Mouse (Mus musculus) liver, embryonic 14.5 days (tissue): ENCODE data around the gene Dvl1.

Source experiments
- CTCF ChIP-seq: IDR thresholded peaks from 2 replicates; pipeline ENCODE4 v1.5.1; 2016; ENCODE audit warnings: antibody characterized with exemption, low read depth, control low read depth
- EP300 ChIP-seq: IDR thresholded peaks from 2 replicates; pipeline ENCODE4 v1.6.1; 2016; ENCODE audit warnings: antibody characterized with exemption, low read depth

DNA sequence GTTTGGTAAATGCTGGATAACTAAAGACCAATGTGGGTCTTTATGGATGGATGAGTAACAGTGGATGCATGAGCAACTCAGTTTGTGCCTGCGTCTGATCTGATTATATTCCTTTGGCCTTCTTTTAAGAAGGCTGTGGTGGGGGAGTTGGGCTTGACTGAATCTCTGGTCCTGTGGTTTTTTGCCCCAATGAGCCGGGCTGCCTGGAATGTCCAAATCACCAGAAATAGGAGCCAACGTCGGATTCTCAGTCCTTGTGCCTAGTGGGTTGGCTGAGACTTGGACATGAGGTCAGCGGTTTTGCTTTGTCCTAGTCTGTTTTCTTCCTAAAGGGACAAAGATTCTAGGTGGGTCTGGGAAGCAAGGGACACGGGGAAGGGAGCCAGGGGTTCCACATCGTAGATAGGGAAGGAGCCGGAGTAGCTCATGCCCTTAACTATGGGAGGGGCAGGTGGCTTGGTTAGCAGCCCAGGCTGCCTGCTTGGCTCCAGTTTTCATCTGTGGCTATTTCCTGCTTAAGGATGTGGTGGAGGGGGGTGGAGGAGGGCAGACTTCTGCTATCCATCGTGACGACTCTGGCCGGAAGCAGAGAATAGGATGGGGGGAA, 9.7 kb upstream of the Dvl1 start:
- TF ChIP-seq CTCF, result no peak
- TF ChIP-seq EP300, result no peak
